Comparison of ENCODE assay signal across 22 mouse cellular contexts in genomic region chr5:119356051-119356450, GRCm38 (mm10).
"Had no signal": no experiment of that assay in that cellular context is flagged by ENCODE, and none has a peak within 500 bp of the region (broad histone marks: within the 10 kb centered on the region; RNA-seq: fewer than 3 reads in every experiment).

No protein-coding gene starts in this region.

- H3K4me2 ChIP-seq: heart, embryonic 11.5 days; heart, embryonic 13.5 days; heart, embryonic 15.5 days; hindbrain, embryonic 13.5 days; hindbrain, embryonic 15.5 days; limb, embryonic 12.5 days; liver, embryonic 11.5 days; liver, embryonic 13.5 days; liver, embryonic 15.5 days had no signal

- H3K4me3 ChIP-seq: heart, adult 2 months; heart, embryonic 13.5 days; heart, embryonic 15.5 days; hindbrain, embryonic 13.5 days; hindbrain, embryonic 15.5 days; layer of hippocampus, adult 2 months; left cerebral cortex, adult 2 months; limb, embryonic 10.5 days; limb, embryonic 12.5 days; liver, embryonic 13.5 days; liver, embryonic 15.5 days had no signal

- ATAC-seq: forebrain, embryonic 16.5 days; hindbrain, postnatal 0 days; intestine, embryonic 16.5 days; liver, postnatal 0 days had no signal

- H3K9me3 ChIP-seq: heart, embryonic 13.5 days; heart, embryonic 15.5 days; hindbrain, embryonic 13.5 days; hindbrain, embryonic 15.5 days; limb, embryonic 10.5 days; liver, embryonic 13.5 days; liver, embryonic 15.5 days had no signal

- H3K27ac ChIP-seq: heart, adult 2 months; heart, embryonic 13.5 days; heart, embryonic 15.5 days; hindbrain, embryonic 13.5 days; hindbrain, embryonic 15.5 days; hindbrain, postnatal 0 days; layer of hippocampus, adult 2 months; left cerebral cortex, adult 2 months; limb, embryonic 10.5 days; limb, embryonic 12.5 days; liver, embryonic 13.5 days; liver, embryonic 15.5 days had no signal

- H3K9ac ChIP-seq: heart, embryonic 13.5 days; heart, embryonic 15.5 days; hindbrain, embryonic 13.5 days; hindbrain, embryonic 15.5 days; limb, embryonic 12.5 days; liver, embryonic 13.5 days; liver, embryonic 15.5 days; liver, postnatal 0 days had no signal

- DNase-seq: gastrocnemius, postnatal 14 days; gastrocnemius, postnatal 36 days; heart, postnatal 14 days; heart, postnatal 36 days; liver; liver, embryonic 13.5 days; liver, postnatal 0 days had no signal

- H3K4me1 ChIP-seq: hindbrain, embryonic 13.5 days; hindbrain, embryonic 15.5 days; liver, embryonic 13.5 days; liver, embryonic 15.5 days had no signal

- H3K27me3 ChIP-seq: heart, embryonic 13.5 days; heart, embryonic 15.5 days; hindbrain, embryonic 15.5 days; liver, embryonic 13.5 days; liver, embryonic 15.5 days had no signal

- H3K36me3 ChIP-seq: heart, embryonic 13.5 days; heart, embryonic 15.5 days; hindbrain, embryonic 13.5 days; hindbrain, embryonic 15.5 days; limb, embryonic 10.5 days; limb, embryonic 12.5 days; liver, embryonic 13.5 days; liver, embryonic 15.5 days had no signal
